Mouse (Mus musculus) large intestine, adult 2 months (tissue): Measurements from ENCODE around the gene Bub3. TPM values are rescaled to one million over a fixed set of nuclear protein-coding genes. Genes with fewer than 3 reads are reported as not detected.

Experiments
- DNase-seq: peaks from one replicate; pipeline ENCODE4 v3.0.0-alpha.2; 2012; ENCODE audit warnings: low read depth, low spot score
- WGBS: fragments of 180-500 bp; shearing (Covaris S2); methylation state at CpG from one replicate; pipeline ENCODE4 v1.1.7; 2018; 5-methylcytosine and 5-hydroxymethylcytosine counted together
- polyA plus RNA-seq: library from polyadenylated mRNA; depleted of rRNA; stranded (reverse); fragments of >200 nt; gene quantifications from 2 replicates; pipeline ENCODE4 v1.2.3, GENCODE M21; 2012; rRNA removed

Bub3 gene
- polyA plus RNA-seq, 1 experiment: 75.6 TPM

GRCm38 (mm10) chr7:131555301-131556081, 4.5 kb upstream of the Bub3 start:
- WGBS: 2% methylated on average over 68 of the region's 68 CpGs
- DNase-seq: no peak

DNA sequence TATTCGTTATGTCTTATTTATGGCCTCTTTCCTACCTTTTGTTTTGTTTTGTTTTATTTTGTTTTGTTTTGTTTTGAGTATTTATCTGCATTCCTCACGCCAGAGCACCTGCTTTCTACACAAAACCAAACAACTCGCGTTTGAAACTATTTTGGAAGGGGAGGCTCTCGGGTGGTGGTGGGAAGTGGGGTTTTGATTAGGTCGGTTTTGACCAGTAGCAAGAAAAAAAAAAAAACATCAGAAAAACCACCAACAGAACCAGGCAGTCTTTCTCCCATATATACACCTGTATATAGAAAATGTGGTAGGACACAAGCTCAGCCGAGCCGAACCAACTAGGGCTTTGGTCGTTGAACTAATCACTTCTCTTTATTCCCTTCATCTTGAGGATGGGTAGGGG, 3.9 kb upstream of the Bub3 start:
- 6% methylated on average over 9 of the region's 9 CpGs for WGBS
- no peak for DNase-seq

DNA sequence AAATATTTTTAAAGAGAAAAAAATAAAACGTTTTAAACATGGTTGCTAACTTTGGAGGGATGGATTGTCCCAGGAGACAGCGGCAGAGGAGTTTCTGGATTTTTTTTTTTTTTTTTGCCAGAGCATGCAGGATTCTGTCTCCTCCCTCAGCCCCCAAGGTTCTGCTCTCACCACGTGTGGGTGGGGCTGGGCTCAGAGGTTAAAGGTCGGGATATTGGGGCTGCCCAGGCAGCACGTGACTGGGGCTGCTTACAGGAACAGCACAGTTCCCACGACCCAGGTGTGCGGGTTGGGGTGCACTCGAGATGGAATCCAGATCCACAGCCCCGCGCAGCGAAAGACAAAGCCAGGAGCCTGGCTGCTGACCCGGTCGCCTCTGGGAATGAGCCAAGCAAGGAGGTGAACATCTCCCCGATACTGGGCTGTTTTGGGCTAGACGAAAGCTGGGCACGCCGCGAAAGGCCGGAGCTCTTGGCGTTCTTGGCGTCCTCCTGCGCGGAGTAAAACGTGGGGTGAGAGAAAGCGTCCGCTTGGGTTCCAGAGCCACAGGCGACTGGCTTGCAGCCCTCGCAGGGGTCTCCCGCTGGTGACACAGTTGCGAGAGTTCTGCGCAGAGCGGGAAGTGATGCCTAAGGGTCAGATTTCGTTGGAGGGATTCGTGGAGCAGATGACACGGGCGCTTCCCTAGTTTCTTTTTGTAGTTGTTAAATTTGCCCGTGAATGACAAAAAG, 3.3 kb upstream of the Bub3 start:
- DNase-seq: no peak
- WGBS: 4% methylated on average over 37 of the region's 37 CpGs

DNA sequence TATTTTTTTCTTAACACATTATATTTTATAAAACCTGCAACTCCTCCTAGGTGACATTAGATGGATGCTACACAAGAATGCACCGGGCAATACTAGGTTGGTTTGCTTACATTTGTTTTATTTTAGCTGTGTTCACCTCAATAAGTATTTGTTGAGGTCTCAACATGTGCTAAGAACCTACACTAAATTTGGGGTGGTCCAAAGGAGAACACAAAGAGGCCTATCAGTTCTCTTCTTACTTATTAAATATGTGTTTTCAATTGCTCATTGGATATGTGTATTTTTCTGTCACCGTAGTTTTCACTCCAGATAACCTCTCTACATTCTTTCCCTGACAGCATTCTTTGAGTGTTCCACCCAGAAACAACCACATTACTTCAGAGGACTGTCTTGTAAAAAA, 2.3 kb upstream of the Bub3 start:
- no peak for DNase-seq
- WGBS: 42% methylated on average over 2 of the region's 2 CpGs

- WGBS: under 1% methylated on average over 14 of the region's 14 CpGs
- DNase-seq: no peak
These were observed 648 bp downstream of the Bub3 start for GRCm38 (mm10) chr7:131560697-131561042.

GRCm38 (mm10) chr7:131575246-131575645, 15.2 kb downstream of the Bub3 start:
- WGBS: 78% methylated on average over 6 of the region's 6 CpGs
- DNase-seq: no peak

GRCm38 (mm10) chr7:131582178-131582577, 22.2 kb downstream of the Bub3 start:
- 42% methylated on average over 9 of the region's 9 CpGs for WGBS
- no peak for DNase-seq

DNA sequence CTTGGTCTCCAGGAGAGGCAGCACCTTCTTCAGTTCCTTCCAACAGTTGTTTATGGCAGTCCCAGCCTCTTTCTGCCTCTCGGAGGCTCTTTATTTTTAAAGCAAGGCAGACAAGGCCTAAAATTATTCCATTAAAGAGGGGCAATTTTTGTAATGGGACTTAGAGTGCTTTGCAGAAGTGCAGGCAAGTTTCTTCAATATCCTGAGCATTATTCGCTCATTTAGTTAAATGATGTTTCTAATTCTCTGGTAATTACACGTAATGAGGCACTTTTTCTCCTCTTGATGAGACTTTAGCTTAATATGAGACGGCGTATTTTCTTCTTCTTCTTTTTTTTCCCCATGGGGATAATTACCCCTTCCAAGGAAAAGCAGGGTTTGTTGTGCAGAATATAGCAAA, 25.5 kb downstream of the Bub3 start:
- DNase-seq: no peak
- WGBS: 87% methylated on average over 5 of the region's 5 CpGs

DNA sequence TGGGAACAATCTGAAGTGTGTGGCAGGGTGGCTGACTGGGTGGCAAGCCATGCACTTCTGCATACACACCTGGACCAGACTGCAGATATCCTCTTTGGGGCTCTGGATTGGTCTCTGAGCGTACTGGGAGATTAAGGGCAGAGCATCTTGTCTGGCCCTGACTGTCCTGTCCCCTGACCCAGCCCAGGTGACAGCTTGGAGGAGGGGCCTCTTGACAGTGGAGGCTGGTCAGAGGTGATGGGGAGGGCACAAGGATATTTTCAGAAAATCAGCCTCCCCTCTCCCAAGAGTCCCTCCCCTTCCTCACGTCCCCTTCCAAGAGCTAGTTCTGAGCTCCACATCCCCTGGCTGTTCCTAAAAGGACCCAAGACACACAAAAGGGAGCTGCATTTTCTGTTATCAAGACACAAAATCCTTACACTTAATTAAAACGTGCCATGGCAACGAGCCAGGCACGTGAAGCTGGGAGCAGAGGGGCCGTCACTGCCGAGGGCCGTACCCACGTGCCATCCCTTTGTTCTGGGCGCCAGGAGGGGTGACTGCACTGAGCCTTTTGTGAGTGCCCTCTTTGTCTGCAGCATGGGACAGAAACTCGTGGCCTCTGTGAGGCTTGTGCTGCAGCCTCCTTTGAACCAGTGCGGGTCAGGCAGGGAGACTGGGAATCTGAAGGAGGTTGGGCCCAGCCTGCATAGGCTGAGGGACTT, 37.9 kb downstream of the Bub3 start:
- no peak for DNase-seq
- 21% methylated on average over 12 of the region's 12 CpGs for WGBS

GRCm38 (mm10) chr7:131598483-131598824, 38.4 kb downstream of the Bub3 start:
- no peak for DNase-seq
- WGBS: 3% methylated on average over 5 of the region's 5 CpGs

GRCm38 (mm10) chr7:131602106-131602505, 42.1 kb downstream of the Bub3 start:
- WGBS: 86% methylated on average over 7 of the region's 7 CpGs
- DNase-seq: no peak

GRCm38 (mm10) chr7:131603186-131603585, 43.2 kb downstream of the Bub3 start:
- 15% methylated on average over 11 of the region's 11 CpGs for WGBS
- DNase-seq: no peak

GRCm38 (mm10) chr7:131604946-131605345, 44.9 kb downstream of the Bub3 start:
- WGBS: 89% methylated on average over 10 of the region's 10 CpGs
- no peak for DNase-seq

GRCm38 (mm10) chr7:131605481-131605880, 45.5 kb downstream of the Bub3 start:
- WGBS: 61% methylated on average over 4 of the region's 4 CpGs
- no peak for DNase-seq

DNA sequence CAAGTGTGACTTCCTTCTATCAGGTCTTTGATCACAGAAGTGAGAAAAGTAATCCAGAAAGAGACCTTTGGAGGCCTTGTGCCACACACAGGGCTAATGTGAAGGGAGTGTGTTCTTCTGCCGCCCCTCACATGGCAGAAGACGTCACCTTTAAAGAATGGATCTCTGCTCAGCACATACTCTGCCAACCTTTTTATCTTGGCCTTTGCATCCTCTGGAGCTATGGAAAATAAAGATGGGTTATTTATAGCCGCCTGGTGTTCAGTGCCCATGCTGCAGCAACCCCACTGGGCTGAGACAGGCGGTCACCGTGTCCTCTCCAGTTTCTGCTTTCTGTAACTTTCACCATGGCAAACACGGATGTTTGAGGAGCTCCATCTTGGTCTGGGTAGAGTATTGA, 48.0 kb downstream of the Bub3 start:
- DNase-seq: no peak
- WGBS: 83% methylated on average over 6 of the region's 6 CpGs

GRCm38 (mm10) chr7:131609677-131610076, 49.7 kb downstream of the Bub3 start:
- WGBS: 18% methylated on average over 7 of the region's 7 CpGs
- no peak for DNase-seq

Other genes starting within 250 kb of the Bub3 start
- gene Cuzd1, start 237.9 kb upstream of the Bub3 start, polyA plus RNA-seq: 0.10 and 0.56 TPM in 2 replicates
- gene Fam24b, start 230.7 kb upstream of the Bub3 start, polyA plus RNA-seq: not detected in 2 replicates
- not detected in 2 replicates for gene Fam24a, start 226.4 kb upstream of the Bub3 start, polyA plus RNA-seq
- 2.7 and 3.9 TPM in 2 replicates for gene 2310057M21Rik, start 197.5 kb upstream of the Bub3 start, polyA plus RNA-seq
- gene Pstk, start 189.1 kb upstream of the Bub3 start, polyA plus RNA-seq: 26.3 and 27.7 TPM in 2 replicates
- 4.7 and 10.6 TPM in 2 replicates for gene Ikzf5, start 149.7 kb upstream of the Bub3 start, polyA plus RNA-seq
- 3.2 and 3.6 TPM in 2 replicates for gene Acadsb, start 149.6 kb upstream of the Bub3 start, polyA plus RNA-seq
- gene Hmx3, start 17.4 kb upstream of the Bub3 start, polyA plus RNA-seq: 0.64 and 0.93 TPM in 2 replicates
- gene Hmx2, start 11.4 kb upstream of the Bub3 start, polyA plus RNA-seq: 0.38 and 0.67 TPM in 2 replicates